Mouse (Mus musculus) brain, embryonic 14.5 days (tissue): ENCODE measurements around the gene Taf10.

Experiments used
- CTCF ChIP-seq: fragments of 200-500 bp; IDR thresholded peaks from 2 replicates; pipeline ENCODE4 v1.5.1; 2012; ENCODE audit warnings: inconsistent platforms, mild to moderate bottlenecking, moderate library complexity, borderline replicate concordance; ENCODE audit not compliant: insufficient read depth, insufficient read length; ENCODE audit errors: extremely low read depth
- POLR2A ChIP-seq: fragments of 200-500 bp; IDR thresholded peaks from 2 replicates; pipeline ENCODE4 v1.6.1; 2012; ENCODE audit warnings: mild to moderate bottlenecking, inconsistent platforms, borderline replicate concordance; ENCODE audit not compliant: poor library complexity, insufficient read depth, insufficient read length, severe bottlenecking; ENCODE audit errors: extremely low read depth

DNA sequence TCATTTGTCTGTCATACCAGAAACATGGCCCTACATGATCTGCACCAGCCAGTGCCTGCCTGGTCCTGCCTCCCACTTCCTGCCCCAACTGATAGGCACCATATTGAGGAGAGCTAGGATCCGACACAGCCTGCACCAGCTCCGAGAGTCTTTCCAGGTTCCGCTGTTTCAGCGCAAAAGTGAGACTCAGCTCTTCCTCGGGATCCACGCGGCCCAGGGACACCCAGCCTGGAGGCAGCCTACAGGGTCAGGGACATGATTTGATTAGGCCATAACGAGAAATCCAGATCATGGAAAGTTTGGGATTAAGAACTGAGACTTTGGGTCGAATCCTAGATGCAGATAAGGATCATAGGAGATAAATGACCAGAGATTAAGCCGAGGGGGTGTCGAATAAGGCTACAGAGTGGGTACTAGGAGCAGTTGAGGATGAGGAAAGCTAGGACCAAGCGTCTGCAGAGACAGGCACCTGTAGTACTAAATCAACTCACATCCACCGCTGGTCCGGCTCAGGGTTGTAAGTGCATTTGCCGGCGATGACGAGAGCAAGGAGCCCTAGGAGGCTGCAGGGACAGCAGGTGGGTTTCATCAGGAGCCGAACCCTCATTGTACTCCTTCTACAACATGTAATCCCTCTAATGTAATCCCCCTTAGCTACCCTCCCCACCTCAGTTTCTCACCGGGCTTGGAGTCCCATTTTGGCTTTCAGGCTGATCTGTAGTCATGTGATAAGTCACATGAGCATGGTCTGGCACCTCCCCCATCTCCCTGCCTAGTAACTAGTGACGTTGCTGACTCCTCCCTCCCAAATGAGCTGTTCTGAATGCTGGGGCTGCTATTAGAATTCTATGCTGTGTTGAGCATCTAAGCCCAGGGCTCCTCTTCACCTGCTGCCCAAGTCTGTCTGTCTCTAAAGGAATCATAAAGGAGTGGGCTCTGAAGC lies 7.6 kb upstream of the Taf10 start, which contains the start of gene Tpp1:
- TF ChIP-seq CTCF, result no peak
- no peak for TF ChIP-seq POLR2A
